Mouse (Mus musculus) monocyte, adult 2 months (primary cell): ENCODE measurements around the gene A930033H14Rik.
A peak's percentile ranks its signal among the peaks of the same experiment; 100 is the strongest.

Source experiments
- DNase-seq, 2 experiments: peaks; one replicate each; pipeline ENCODE4 v3.0.0; 2022; ENCODE audit warnings: low spot score in 2 of 2, low read depth in 1 of 2

Gene A930033H14Rik

DNA sequence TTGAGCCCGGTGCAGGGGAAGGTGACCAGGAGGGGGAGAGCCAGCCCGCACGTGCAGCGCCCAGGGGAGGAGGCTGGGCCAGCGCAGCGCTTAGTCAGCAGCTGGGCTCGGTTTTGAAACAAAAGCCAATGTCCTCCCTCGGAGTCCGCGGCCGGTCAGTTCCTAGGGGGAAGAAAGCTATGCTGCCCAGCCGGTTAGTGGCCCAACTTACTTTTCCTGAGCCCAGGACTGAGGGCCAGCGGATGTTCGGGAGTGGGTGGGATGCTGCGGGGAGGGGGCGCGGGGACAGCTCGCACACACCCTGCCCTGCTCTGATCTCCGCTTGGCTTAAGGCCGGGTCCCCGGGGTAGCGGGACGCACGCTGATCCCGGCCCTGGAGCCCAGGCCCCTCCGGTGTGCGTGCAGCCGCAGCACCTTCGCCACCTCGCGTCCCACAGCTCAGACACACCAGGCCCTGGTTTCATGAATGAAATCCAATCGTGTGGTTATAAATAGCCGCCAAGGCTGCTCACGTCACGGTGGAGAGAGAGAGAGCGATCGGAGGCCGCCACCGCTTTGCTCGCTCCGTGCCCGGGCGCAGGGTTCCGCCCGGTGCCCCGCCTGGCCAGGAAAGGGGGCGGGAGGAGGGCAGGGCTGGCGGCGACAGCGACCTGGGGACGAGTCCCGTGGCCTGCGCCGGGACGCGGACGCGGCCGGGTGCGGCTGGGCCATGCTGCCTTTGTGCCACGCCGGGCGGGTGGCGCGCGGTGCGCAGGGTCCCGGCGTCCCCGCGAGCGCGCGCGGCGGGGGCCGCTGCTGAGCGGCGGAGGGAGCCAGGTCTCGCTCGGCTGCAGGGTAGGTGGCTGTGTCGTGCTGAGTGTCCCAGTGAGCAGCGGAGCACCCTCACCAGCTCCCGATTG is at the start of gene A930033H14Rik:
TSS of gene A930033H14Rik (minus strand) at position 557 of the 899 bp plus-strand sequence.
- peak; percentile 12 to 36 for DNase-seq

DNA sequence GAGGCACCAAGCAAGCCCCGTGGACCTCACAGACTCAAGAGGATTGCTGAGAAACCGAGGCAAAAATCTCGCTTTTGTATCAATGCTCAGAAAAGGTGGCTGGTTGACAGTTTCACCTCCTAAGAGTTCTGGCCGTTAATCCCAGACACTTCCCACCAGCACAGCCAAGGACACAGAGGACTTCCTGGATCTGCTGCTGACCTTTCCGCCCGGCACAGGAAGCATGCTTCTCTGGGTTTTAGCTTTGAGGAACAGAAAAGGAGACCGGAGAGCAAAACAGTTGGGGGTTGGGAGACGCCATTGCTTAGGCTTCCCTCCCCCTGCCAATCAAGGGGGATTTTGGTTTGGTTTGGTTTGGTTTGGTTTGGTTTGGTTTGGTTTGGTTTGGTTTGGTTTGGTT is 47.0 kb upstream of the A930033H14Rik start:
- DNase-seq: no peak

DNA sequence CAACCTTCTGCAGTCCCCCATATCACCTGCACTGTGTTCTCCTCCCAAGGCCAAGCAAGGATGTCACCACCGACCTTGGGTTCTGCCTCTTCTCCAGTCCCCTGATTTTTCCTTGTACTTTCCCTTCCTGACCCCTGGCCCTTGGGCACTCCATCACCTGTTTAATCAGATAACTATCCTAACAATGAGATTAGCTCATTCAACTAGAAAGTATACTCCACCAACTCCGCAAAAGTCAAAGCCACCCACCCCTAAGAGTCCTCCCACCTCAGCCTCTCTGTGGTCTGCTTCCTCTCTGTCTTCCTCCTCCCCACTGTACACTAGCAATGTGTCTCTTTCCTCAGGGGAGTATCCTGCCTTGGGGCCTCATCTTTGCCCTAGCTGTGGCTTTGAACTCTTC is 46.3 kb upstream of the A930033H14Rik start:
- no peak for DNase-seq

DNA sequence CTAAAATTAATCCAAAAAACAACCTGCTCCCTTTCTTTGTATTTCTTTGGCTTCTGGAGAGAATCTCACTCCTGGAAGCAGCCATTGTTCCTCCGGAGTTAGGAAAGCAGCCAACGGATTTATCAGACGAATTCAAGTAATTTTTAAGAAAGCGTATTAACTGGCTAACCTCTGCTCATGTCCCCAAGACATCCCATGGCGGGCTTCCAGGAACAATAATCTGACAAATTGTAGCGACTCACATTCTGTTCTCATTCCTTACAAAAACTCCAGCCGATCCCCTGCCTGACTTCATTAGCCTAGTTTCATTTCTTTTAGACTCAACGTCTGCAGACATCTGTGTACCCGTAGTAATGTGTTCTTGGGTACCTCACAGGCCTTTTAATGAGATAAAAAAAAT is 45.7 kb upstream of the A930033H14Rik start:
- no peak for DNase-seq

DNA sequence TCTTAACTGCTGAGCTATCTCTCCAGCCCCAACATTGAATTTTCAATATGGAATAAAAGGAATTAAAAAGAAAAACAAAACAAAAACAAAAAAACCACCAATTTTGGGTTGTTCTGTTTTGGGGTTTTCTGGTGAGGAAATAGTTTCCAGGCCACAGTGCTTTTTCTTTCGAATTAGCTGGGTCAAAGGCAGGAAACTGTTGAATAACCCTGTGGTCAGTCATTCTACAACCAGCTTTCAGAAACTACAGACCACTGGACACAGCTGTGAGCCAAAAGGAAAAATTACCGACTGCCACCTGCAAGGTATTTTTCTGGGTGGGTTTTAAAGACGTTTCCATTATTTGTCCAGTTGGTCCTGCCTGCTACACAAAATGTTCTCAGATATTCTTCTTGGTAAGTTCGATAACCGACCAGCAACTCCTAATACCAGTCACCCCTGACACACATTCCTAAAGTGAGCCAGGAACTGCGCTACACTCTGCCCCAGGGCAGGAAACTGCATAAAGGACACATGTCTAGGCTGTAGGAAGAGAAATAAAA is 44.8 kb upstream of the A930033H14Rik start:
- no peak for DNase-seq

DNA sequence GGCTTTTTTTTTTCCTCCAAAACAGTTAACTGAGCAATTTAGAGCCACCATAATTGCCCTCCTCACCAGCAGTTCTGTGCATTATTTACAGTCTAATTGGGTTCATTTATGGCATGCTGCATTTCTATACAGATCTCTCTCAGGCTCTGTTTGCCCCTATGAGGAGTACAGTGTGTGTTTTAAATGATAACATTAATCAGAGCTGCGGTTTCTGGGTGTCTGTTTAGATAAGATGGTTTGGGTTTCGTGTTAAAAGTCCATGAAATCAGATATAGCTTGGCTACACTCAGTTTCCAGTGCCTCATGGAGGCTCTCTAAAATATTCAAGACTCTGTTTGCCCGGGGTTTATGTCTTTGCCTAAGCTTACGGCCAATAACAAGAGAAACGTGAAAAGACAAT is 42.7 kb upstream of the A930033H14Rik start:
- DNase-seq: no peak

DNA sequence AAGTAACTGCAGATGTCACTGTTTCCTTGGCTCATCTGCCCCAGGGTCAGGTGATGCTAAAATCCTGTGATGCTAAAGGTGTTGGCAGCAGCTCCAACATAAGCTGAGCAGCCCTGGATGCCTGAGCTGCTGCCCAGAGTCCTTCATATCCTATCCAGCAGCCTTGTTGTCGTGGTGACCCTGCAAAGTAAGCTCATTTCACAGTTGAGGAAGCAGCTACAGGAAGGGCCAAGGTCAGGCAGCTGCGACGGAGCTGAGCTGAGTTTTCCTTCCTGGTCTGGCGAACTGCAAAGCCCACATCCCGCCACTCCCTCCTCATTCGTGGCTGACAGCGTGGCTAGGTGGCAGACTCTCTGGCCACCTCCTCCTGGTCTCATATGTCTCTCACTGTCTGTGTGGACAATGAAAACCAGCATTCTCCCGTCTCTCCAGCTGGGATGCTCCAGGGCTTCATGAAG is 41.5 kb upstream of the A930033H14Rik start:
- peak; percentile 12 to 16 for DNase-seq

DNA sequence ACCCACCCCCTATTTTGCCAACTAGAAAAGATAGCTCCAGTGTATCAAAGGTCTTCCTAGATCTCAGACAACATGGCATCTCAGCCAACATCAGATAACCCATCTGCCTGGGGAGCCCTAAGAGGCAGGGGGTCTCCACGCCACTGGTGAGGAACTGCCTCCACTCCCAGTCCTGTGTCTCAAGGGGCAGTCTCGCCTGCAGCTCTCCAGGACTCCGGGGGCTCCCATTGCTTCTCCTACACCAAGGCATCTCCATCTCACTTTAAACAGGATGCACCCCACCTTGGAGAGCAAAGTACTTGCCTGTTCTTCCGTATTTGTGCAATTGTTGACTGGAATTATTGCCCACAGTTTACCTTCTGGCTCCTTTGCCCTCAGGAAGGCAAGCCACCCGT is 40.8 kb upstream of the A930033H14Rik start:
- no peak for DNase-seq

DNA sequence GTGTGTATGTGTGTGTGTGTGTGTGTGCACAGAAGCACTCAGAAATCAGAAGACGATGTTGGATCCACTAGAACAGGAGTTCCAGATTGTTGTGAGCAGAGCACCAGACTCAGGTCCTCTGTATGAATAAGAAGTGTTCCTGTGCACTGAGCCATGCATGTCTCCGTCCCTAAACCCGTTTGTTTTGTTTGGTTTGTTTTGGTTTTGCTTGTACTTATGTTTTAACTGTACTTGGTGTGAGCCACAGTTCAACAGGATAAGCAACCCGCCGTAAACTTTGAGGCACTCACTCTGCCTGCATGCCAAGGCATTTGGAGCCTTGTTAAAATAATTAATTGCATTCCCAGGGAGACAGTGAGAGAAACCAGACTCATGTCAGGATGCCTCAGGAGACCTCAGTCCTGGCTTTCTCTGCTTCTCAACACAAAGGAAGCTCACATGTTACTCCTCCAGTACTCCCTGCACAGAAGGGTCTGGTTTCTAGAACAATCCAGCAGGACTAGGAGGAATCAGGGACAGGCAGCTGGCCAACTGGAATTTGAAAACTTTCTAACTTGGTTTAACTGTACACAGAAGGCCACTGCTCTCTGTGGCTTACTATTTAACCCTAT is 40.3 kb upstream of the A930033H14Rik start:
- no peak for DNase-seq

DNA sequence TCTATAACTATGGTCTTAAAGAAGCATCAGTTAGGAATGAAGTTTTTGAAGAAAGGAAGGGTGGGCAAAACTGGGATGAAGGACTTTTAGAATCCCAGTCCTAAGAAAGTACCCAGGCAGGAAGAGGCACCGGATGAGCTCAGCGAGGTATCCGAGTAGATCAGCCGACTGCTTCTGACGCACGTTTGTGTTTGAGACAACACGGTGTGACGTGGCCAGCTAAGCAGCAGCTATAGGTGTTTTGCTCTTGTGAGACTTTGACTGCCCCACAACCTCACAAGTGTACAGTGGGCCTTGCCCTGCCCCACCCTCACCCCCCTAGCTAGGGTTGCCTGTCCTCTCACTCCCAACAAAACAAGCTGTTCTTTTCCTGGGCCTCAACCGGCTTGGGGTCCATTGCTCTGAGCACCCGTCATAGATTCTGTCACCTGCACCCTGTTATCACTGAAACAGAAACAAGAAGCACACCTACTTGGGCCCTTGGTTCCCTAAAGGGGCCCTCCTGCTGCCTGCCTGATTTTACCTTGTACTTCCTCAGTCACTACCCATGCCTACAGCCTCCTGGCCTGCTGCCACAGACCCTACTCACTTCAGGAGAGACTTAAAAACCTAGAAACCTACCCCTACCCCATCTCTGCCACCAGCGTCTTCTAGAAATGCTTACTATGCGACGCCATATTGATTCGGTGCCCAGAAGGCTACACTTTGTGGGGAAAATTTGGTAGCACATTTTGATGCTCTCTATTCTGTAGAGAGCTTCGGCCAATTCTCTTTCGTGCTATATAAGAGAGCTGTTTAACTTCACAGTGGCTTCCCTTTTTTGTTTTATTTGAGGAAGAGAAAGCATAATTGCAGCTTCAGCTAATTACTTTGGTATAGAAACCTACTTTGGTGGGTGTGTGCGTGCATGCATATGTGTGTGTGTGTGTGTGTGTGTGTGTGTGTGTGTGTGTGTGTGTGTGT is 39.5 kb upstream of the A930033H14Rik start:
- DNase-seq: no peak

DNA sequence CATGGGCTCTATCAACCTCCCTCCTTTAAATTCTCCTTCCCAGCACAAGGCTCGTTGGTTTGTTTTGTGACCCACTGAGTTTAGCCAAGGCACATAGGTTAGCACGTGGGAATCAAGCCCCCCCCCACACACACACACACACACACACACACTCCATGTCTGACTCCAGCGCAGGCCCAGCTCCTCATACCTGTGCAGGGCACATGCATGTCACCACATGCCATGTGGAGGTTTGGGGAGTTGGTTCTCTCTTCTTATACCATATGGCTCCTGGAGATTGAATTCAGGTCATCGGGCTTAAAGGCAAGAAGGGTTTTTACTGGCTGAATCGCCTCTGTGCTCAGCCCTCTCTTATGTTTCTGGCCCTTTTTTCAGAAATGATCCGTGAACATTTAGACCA is 38.4 kb upstream of the A930033H14Rik start:
- DNase-seq: no peak

DNA sequence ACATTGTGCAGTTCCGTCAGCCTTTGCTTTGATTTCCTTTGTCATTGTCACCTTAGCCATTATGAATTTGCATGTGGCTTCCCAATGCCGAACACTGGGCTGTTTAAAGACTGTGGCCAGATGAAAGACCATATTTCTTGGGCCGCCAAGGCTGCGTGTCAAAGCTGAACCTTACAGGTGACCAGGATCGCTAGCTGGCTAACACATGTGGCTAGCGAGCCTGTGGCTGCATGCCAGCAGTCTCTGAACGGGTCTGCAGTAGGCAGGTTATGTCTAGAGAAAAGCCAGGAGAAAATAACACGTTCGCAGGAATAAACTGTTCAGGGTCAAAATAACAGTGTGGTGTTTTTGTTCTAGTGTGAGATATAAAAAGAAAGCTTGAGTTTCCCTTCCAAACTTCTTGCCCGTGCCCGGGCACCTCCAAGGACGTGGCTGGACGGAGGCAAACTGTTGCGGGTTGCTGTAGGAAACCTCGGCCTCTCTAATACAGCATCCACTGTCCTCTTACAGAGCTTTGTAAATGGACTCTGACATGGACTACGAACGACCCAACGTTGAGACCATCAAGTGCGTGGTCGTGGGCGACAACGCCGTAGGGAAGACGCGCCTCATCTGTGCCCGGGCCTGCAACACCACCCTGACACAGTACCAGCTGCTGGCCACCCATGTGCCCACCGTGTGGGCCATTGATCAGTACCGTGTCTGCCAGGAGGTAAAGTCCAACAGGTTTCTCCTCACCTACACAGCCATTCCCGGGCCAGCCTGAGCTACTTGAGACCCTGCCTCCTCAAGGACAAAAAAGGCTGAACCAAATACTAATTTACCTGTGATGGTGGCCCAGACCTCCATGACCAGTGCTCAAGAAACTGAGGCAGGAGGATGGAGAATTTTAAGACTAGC is 35.6 kb upstream of the A930033H14Rik start:
- no peak for DNase-seq

DNA sequence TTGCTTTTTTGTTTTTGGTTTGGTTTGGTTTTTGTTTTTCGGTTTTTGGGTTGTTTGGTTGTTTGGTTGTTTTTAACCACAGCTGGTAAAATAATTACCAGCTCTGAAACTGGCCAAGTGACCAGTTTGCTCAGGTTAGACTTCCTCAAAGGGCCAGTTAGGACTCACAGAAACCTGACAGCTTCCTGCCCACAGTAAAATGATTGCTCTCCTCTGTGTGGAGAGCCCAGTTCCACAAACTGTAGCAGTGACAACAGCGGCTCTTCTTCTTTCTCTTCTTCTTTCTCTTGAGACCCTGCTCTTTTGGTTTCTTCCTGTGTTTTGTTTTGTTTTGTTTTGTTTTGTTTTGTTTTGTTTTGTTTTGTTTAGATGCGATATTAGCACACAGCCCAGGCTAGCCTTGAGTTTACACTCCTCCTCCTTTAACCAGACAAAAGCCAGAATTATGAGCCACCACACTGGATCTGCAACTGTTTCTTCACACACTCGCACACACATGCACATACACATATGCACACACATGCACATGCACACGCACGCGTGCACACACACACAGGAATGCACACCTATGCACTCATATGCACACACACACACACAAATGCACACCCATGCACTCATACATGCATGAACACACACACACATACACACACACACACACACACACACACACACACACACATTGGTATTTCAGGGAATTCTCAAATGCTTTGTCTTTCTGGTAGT is 34.6 kb upstream of the A930033H14Rik start:
- DNase-seq: no peak

DNA sequence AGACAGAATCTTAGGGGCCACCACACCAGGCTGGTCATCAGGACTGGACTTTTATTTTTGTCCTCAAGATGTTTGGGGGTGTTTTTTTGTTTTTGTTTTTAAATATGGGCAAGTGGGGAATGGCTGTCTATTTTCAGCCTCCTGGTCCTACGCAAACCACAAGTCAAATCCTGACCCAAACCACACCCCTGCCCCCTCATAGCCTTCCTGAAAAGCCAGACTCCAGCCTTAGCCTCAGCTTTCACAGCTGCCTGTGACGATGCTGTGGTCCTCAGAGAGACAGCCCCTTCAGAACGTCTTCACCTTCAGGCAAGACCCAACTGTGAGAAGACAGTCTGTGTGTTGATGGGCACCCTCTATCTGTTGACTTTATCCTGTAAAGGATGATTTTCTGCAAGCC is 33.9 kb upstream of the A930033H14Rik start:
- DNase-seq: no peak

DNA sequence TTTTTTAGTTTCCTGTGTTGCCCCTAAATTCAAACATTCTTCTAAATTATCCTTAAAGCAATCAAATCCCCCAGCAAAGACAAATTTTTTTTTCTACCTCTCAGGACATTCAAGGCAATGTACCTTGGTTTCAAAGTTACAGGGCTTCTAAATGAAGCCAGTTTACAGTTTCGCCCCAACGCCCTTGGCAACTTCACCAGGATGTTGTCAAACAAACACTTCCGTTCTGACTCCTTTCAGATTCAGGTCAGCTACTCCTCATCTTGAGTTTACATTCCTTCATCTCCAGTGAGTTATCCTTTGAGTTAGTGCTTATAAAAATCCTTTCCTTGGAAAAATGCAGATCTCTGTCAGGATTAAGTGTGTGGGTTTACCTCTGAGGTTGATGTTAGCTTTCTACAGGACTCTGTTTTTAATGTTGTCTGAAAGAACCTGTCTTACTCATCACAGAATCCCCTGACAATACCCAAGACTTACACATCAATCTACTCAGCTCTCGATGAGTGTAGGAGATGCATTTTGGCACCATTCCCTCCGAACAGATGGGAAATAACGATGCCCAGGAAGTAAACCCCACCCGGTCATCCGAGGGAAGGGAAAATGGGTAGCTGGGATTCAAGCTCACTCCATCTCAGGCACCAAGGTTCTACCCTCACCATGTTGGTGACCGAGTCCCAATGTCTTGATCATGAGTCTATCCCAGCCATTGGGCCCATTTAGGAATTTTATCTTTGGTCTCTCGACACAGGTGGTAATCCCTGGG is 33.2 kb upstream of the A930033H14Rik start:
- no peak for DNase-seq

DNA sequence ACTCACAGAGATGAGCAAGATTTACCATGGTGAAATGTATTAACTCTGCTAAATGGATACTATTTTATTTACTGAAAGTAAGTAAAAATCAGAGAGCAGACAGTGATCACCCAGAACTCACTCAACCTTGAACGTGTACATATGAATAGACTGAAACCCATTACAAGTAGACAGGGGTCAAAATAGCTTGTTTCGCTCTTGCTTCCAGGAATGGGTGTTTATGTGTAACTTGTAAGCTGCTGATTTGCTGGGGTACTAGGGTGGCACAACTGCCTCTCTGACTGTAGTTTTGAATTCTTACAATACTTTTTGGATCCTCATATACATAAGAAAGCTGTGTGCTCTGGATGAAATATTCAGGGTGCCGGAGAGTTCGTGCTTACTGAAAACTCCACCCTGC is 32.3 kb upstream of the A930033H14Rik start:
- no peak for DNase-seq

DNA sequence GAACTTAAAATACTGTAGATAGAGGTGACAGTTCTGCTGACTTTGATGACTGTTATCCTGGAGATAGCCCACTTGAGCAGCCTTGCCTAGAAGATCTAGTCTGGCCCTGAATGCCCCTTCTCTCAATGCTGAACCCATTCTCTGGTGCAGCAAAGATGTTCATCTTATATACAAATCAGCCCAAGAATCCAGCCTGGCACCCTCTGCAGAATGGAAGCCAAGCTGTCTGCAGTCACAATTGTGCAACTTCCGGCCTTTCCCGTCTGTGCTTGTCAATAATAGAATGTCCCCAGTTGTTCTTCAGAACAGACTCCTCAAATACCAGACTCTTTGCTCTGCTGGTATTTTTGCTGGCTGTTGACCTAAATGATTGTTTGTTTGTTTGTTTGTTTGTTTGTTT is 27.6 kb upstream of the A930033H14Rik start:
- no peak for DNase-seq

DNA sequence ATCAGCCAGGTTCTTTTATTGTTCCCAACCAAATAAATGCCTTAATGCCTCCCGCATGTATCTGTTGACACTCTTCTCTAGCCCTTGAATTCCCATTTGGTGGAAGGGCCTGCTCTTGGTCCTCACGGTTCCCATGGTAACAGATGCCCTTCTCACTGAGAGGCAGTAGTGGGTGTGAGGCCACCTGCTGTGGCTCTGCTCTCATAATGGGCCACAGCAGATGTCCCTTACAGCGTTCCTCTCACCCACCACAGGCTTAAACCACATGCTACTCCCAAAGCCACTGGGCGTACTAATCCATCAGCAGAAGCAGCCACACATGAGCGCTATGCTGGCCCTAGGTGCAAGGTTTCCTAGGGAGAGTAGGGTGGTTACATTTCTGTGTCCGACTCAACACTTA is 25.4 kb upstream of the A930033H14Rik start:
- DNase-seq: no peak

DNA sequence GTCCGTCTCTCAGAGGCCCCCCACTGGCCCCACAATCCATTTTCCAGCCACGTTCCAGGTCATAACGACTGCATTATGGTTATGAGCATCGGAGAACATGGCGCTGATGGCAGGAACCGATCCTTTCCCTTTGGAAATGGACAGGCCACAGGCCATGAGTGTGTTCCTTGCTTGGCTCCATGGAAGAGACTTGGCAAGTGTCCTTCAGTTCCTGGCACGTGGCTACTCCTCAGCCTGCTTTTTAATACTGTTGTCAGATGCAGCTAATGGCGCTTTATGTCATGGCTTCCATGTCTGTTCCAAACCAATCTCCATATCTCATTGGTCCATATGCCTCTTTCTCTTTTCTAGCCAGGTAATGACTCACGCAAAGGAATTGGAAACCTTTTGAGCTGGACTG is 24.9 kb upstream of the A930033H14Rik start:
- DNase-seq: no peak
